ENCODE assay signal across 20 mouse cellular contexts in genomic region chr4:111417716-111418115, GRCm38 (mm10). TPM values are rescaled to one million over a fixed set of nuclear protein-coding genes. Genes with fewer than 3 reads are reported as not detected.
DNase-seq lines count a peak whose midpoint lies in the region; ATAC-seq and TF ChIP-seq lines count a peak whose summit lies in the region.
"Had no signal": no experiment of that assay in that cellular context is flagged by ENCODE, and none has a peak within 500 bp of the region (broad histone marks: within the 10 kb centered on the region; RNA-seq: fewer than 3 reads in every experiment).

No protein-coding gene starts in this region.

- H3K9ac ChIP-seq in hindbrain, postnatal 0 days (replicated peaks; ENCODE audit: low read length), result no peak overlapping the region
- no peak overlapping the region for H3K9ac ChIP-seq in hindbrain, embryonic 12.5 days
- no peak overlapping the region for H3K9ac ChIP-seq in midbrain, embryonic 13.5 days (replicated peaks)
- H3K9ac ChIP-seq in midbrain, embryonic 16.5 days (ENCODE audit: low read depth, low read length), result no peak overlapping the region
- no peak overlapping the region for H3K9ac ChIP-seq in midbrain, embryonic 15.5 days
- no peak overlapping the region for H3K9ac ChIP-seq in forebrain, postnatal 0 days
- H3K9ac ChIP-seq: embryonic facial prominence, embryonic 12.5 days had no signal

- no peak overlapping the region for H3K27ac ChIP-seq in hindbrain, postnatal 0 days
- no peak overlapping the region for H3K27ac ChIP-seq in hindbrain, embryonic 12.5 days
- H3K27ac ChIP-seq in midbrain, embryonic 13.5 days, result no peak overlapping the region
- no peak overlapping the region for H3K27ac ChIP-seq in midbrain, embryonic 16.5 days (ENCODE audit: low read length)
- H3K27ac ChIP-seq in midbrain, embryonic 15.5 days, result no peak overlapping the region
- H3K27ac ChIP-seq in forebrain, postnatal 0 days (ENCODE audit: low read depth, low read length), result no peak overlapping the region
- H3K27ac ChIP-seq: embryonic facial prominence, embryonic 12.5 days; heart, embryonic 10.5 days had no signal

- 0 out of 2 replicates have a peak overlapping the region, but pooled peaks have one; percentile 75 for H3K4me2 ChIP-seq in hindbrain, postnatal 0 days (ENCODE audit: low read depth, low read length)
- H3K4me2 ChIP-seq in hindbrain, embryonic 12.5 days (replicated peaks), result no peak overlapping the region
- peak overlapping the region; percentile 94 for H3K4me2 ChIP-seq in midbrain, embryonic 13.5 days (replicated peaks)
- no peak overlapping the region for H3K4me2 ChIP-seq in midbrain, embryonic 16.5 days (ENCODE audit: low read length)
- H3K4me2 ChIP-seq in midbrain, embryonic 15.5 days, result peak overlapping the region; percentile 72; the same call in 1 of the 2 replicates
- no peak overlapping the region for H3K4me2 ChIP-seq in forebrain, postnatal 0 days (ENCODE audit: low read depth)

- H3K9me3 ChIP-seq in hindbrain, postnatal 0 days (ENCODE audit: low read length), result no peaks in the 10 kb centered on the region
- no peaks in the 10 kb centered on the region for H3K9me3 ChIP-seq in hindbrain, embryonic 12.5 days (replicated peaks)
- no peaks in the 10 kb centered on the region for H3K9me3 ChIP-seq in midbrain, embryonic 13.5 days
- H3K9me3 ChIP-seq in midbrain, embryonic 16.5 days (replicated peaks; ENCODE audit: control insufficient read depth, low read length, poor library complexity, severe bottlenecking), result no peaks in the 10 kb centered on the region
- no peaks in the 10 kb centered on the region for H3K9me3 ChIP-seq in midbrain, embryonic 15.5 days
- H3K9me3 ChIP-seq in forebrain, postnatal 0 days (ENCODE audit: low read length), result no peaks in the 10 kb centered on the region
- H3K9me3 ChIP-seq: embryonic facial prominence, embryonic 12.5 days; heart, embryonic 10.5 days had no signal

- no peak overlapping the region for H3K4me3 ChIP-seq in hindbrain, postnatal 0 days (ENCODE audit: low read length)
- H3K4me3 ChIP-seq in hindbrain, embryonic 12.5 days, result no peak overlapping the region
- no peak overlapping the region for H3K4me3 ChIP-seq in midbrain, embryonic 13.5 days (replicated peaks)
- no peak overlapping the region for H3K4me3 ChIP-seq in midbrain, embryonic 16.5 days (ENCODE audit: low read depth, low read length)
- H3K4me3 ChIP-seq in midbrain, embryonic 15.5 days, result no peak overlapping the region
- H3K4me3 ChIP-seq in forebrain, postnatal 0 days (ENCODE audit: low read depth, low read length), result no peak overlapping the region
- H3K4me3 ChIP-seq: heart, embryonic 10.5 days had no signal

- no peaks in the 10 kb centered on the region for H3K36me3 ChIP-seq in hindbrain, postnatal 0 days (ENCODE audit: insufficient read depth, low read length)
- peaks cover 17% of the 10 kb centered on the region for H3K36me3 ChIP-seq in hindbrain, embryonic 12.5 days
- peaks cover 22% of the 10 kb centered on the region for H3K36me3 ChIP-seq in midbrain, embryonic 13.5 days
- no peaks in the 10 kb centered on the region for H3K36me3 ChIP-seq in midbrain, embryonic 16.5 days (ENCODE audit: control insufficient read depth, insufficient read depth, low read length)
- H3K36me3 ChIP-seq in midbrain, embryonic 15.5 days (replicated peaks), result no peaks in the 10 kb centered on the region
- peaks cover 5% of the 10 kb centered on the region; the same call in 1 of the 2 replicates for H3K36me3 ChIP-seq in forebrain, postnatal 0 days (ENCODE audit: insufficient read depth)

- ATAC-seq in hindbrain, postnatal 0 days, result no peak
- no peak for ATAC-seq in hindbrain, embryonic 12.5 days (ENCODE audit: low FRiP score)
- no peak for ATAC-seq in midbrain, embryonic 13.5 days
- no peak for ATAC-seq in midbrain, embryonic 16.5 days
- no peak for ATAC-seq in midbrain, embryonic 15.5 days (replicated peaks)
- no peak for ATAC-seq in forebrain, postnatal 0 days
- ATAC-seq: activated CD4-positive, CD25-positive, alpha-beta regulatory T cell, adult 4 months; forebrain, embryonic 14.5 days; lung, postnatal 0 days had no signal

- H3K4me1 ChIP-seq in hindbrain, postnatal 0 days (ENCODE audit: insufficient read depth, low read length), result peaks cover 16% of the 10 kb centered on the region
- H3K4me1 ChIP-seq in hindbrain, embryonic 12.5 days, result peaks cover 40% of the 10 kb centered on the region
- peaks cover 51% of the 10 kb centered on the region for H3K4me1 ChIP-seq in midbrain, embryonic 13.5 days (replicated peaks)
- H3K4me1 ChIP-seq in midbrain, embryonic 16.5 days (ENCODE audit: control insufficient read depth, insufficient read depth, low read length), result peaks cover 31% of the 10 kb centered on the region
- H3K4me1 ChIP-seq in midbrain, embryonic 15.5 days, result peaks cover 35% of the 10 kb centered on the region
- H3K4me1 ChIP-seq in forebrain, postnatal 0 days (ENCODE audit: insufficient read depth), result peaks cover 24% of the 10 kb centered on the region

- 95% methylated on average over 5 of the region's 5 CpGs for WGBS in hindbrain, postnatal 0 days
- WGBS in hindbrain, embryonic 12.5 days, result 93% methylated on average over 5 of the region's 5 CpGs
- WGBS in midbrain, embryonic 13.5 days, result 90% methylated on average over 5 of the region's 5 CpGs
- 95% methylated on average over 5 of the region's 5 CpGs for WGBS in midbrain, embryonic 16.5 days
- 95% methylated on average over 5 of the region's 5 CpGs for WGBS in midbrain, embryonic 15.5 days
- WGBS in forebrain, postnatal 0 days, result 87% methylated on average over 5 of the region's 5 CpGs

- DNase-seq in hindbrain, postnatal 0 days (ENCODE audit: low spot score), result no peak
- DNase-seq in forebrain, postnatal 0 days, result no peak
- no peak for DNase-seq in lung, postnatal 10 days
- DNase-seq: adrenal gland, adult 8-10 months; cerebellum, adult 11-12 months; cerebellum, postnatal 14 days; kidney, adult 8-10 months; kidney, postnatal 10 days; left cerebral cortex, postnatal 4 days; thymus, postnatal 25 days had no signal

- no peak for TF ChIP-seq CTCF in hindbrain, postnatal 0 days (IDR thresholded peaks at IDR 0.05; ENCODE audit: low read depth)
- TF ChIP-seq CTCF in forebrain, postnatal 0 days (IDR thresholded peaks at IDR 0.05; ENCODE audit: low read depth), result no peak

- H3K27me3 ChIP-seq in hindbrain, postnatal 0 days (ENCODE audit: insufficient read depth, low read length), result no peaks in the 10 kb centered on the region
- no peaks in the 10 kb centered on the region for H3K27me3 ChIP-seq in hindbrain, embryonic 12.5 days
- no peaks in the 10 kb centered on the region for H3K27me3 ChIP-seq in midbrain, embryonic 13.5 days
- no peaks in the 10 kb centered on the region for H3K27me3 ChIP-seq in midbrain, embryonic 16.5 days (ENCODE audit: control insufficient read depth, insufficient read depth, low read depth, low read length)
- H3K27me3 ChIP-seq in midbrain, embryonic 15.5 days (replicated peaks), result no peaks in the 10 kb centered on the region
- H3K27me3 ChIP-seq in forebrain, postnatal 0 days (ENCODE audit: insufficient read depth, low read length), result peaks cover 3% of the 10 kb centered on the region; the same call in 1 of the 2 replicates
- H3K27me3 ChIP-seq: embryonic facial prominence, embryonic 12.5 days had no signal

RNA-seq across cellular contexts. Expression of gene Bend5, which starts 2.9 kb away (rescaled TPM):
- total RNA-seq in hindbrain, postnatal 0 days (2014; rRNA removed), result 30.6 and 32.1 TPM in 2 replicates
- 48.9 and 50.0 TPM in 2 replicates for polyA plus RNA-seq in hindbrain, postnatal 0 days (2015; fragmentation: Nextera tagmentation; extraction: Ambion mirVana)
- 68.2 and 70.2 TPM in 2 replicates for polyA plus RNA-seq in hindbrain, embryonic 12.5 days (2016; fragmentation: Nextera tagmentation; extraction: Ambion mirVana)
- 71.3 and 71.6 TPM in 2 replicates for polyA plus RNA-seq in midbrain, embryonic 13.5 days (2015; fragmentation: Nextera tagmentation; extraction: Ambion mirVana)
- 58.2 and 68.5 TPM in 2 replicates for polyA plus RNA-seq in midbrain, embryonic 16.5 days (2015; fragmentation: Nextera tagmentation; extraction: Ambion mirVana)
- 77.5 and 78.7 TPM in 2 replicates for polyA plus RNA-seq in midbrain, embryonic 15.5 days (2015; fragmentation: Nextera tagmentation; extraction: Ambion mirVana)
- total RNA-seq in forebrain, postnatal 0 days (2014; rRNA removed), result 50.2 and 51.1 TPM in 2 replicates
- 65.2 and 74.7 TPM in 2 replicates for polyA plus RNA-seq in forebrain, postnatal 0 days (2015; fragmentation: Nextera tagmentation; extraction: Ambion mirVana)
- polyA plus RNA-seq: C2C12 had no signal

Comparison
In these comparisons a context has a peak if more than half of its experiments do, and no peak if none do; other contexts are left out.
1. H3K4me2 ChIP-seq: peak in hindbrain, postnatal 0 days (single experiment), midbrain, embryonic 13.5 days (single experiment) and midbrain, embryonic 15.5 days (single experiment); none in hindbrain, embryonic 12.5 days (single experiment), midbrain, embryonic 16.5 days (single experiment) and forebrain, postnatal 0 days (single experiment).